Mouse (Mus musculus): ENCODE results near the gene Usp9x. TPM values are rescaled to one million over a fixed set of nuclear protein-coding genes. Genes with fewer than 3 reads are reported as not detected.
A peak's percentile ranks its signal among the peaks of the same experiment; 100 is the strongest.

The Usp9x gene
- polyA plus RNA-seq, 1 experiment = 214 TPM

DNA sequence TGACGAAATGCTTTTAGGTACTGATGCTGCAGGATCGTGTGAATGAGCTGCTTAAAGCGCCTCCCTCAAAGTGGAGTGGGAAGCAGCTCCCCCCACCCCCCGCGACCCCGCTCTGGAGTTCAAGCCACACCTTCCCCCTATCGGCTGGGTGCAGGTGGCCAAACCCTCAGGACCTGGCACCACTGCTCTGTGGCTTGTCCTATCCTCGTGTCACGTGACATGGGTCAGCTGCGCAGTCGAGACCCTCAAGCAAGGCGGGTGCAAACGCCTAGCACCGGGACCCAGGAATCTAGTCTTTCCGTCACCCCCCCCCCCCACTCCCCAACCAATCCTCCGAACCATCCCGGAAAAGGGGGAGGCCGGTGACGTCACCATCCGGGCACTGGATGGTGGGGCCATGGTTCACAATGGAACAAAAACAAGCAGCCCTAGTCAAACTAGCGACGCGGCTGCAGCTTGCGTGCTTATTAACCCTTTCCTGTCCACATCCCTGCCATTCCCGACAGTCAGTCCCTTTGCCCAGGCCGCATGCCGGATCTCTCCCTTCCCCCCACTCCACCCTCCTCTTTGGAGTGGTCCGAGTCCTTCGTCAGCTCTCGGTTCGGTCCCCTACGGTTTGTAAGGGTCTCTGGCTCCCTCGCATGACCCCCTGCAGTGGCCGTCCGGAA is 591 bp upstream of the Usp9x start:
- peak overlapping the region; percentile 62 for H3K4me3 ChIP-seq (ENCODE audit: insufficient read depth, low read length)
- H3K27ac ChIP-seq (ENCODE audit: insufficient read depth, low read length) = peak overlapping the region; percentile 98
- H3K4me1 ChIP-seq (ENCODE audit: control insufficient read depth, insufficient read depth, low read length) = no peaks in the 10 kb centered on the region
- TF ChIP-seq CTCF (IDR thresholded peaks at IDR 0.05; ENCODE audit: borderline replicate concordance, insufficient read depth, low read length) (no peak), POLR2A (IDR thresholded peaks at IDR 0.05; ENCODE audit: low read depth, low read length) (peak; percentile 35; the same call in 1 of the 2 replicates)

DNA sequence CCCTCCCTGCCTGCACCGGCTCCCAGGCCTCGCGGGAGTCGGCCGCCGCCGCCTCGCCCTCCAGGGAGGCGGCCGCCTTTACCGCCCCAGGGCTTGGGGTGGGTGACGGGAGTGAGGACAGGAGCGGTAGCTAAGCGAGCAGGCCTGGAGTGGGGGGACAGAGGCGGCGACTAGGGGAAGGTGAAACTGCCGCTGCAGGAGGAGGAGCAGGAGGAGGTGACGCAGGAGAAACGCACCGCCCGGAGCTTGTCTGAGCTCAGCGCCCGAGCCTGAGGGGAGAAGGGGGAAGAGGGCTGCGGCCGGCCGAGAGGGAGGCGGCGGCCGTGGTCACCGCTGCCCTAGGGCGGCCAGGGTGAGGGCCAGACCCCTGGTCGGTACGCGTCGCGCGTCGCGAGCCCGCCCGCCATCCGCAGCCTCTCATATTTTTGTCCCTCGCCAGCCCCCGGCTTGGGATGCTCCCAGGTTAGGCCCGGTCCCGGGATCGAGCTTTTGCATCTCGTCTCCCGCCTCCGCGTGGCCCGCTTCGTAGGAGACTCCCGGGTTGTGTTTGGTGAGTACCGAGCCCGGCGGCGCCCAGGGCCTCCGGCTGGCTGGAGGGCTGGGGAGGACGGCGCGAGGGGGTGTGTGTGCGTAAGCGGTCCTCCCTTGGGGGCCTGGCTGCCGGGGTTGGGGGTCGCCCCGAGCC is 620 bp downstream of the Usp9x start:
- peak overlapping the region; percentile 93 for H3K4me3 ChIP-seq (ENCODE audit: insufficient read depth, low read length)
- H3K27ac ChIP-seq (ENCODE audit: insufficient read depth, low read length) = peak overlapping the region; percentile 81
- no peaks in the 10 kb centered on the region for H3K4me1 ChIP-seq (ENCODE audit: control insufficient read depth, insufficient read depth, low read length)
- TF ChIP-seq CTCF (IDR thresholded peaks at IDR 0.05; ENCODE audit: borderline replicate concordance, insufficient read depth, low read length) (no peak), POLR2A (IDR thresholded peaks at IDR 0.05; ENCODE audit: low read depth, low read length) (peak; percentile 48; the same call in 1 of the 2 replicates)

DNA sequence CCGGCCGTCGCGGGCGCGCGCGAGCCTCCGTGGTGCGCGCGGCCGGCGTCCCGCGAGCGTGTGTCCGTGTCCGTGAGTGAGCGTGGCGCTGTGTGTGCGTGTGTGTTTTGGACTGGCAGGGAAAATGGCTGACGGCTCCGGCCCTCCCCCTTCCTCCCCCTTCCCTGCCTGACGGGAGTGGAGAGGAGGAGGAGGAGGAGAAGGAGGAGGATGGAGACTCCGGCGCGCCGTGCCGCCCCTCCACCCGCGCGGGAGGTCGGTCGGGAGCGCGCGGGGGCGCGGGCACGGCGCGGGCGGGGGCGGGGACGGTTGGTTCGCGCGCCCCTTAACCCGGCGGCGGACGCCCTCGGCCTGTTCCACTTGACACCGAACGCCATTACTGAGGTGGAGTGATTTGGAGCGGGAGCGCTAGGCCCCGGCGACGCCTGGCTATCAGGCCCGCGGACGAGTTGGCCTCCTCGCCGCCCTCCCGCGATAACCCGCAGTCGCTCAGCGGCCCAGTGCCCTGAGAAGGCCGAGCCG is 1.2 kb downstream of the Usp9x start:
- TF ChIP-seq CTCF (IDR thresholded peaks at IDR 0.05; ENCODE audit: borderline replicate concordance, insufficient read depth, low read length) (no peak), POLR2A (IDR thresholded peaks at IDR 0.05; ENCODE audit: low read depth, low read length) (peak; percentile 57; the same call in 1 of the 2 replicates)
- Histone ChIP-seq H3K4me1 (ENCODE audit: control insufficient read depth, insufficient read depth, low read length) (no peaks in the 10 kb centered on the region), H3K4me3 (ENCODE audit: insufficient read depth, low read length) (peak overlapping the region; percentile 93), H3K27ac (ENCODE audit: insufficient read depth, low read length) (peak overlapping the region; percentile 81)

DNA sequence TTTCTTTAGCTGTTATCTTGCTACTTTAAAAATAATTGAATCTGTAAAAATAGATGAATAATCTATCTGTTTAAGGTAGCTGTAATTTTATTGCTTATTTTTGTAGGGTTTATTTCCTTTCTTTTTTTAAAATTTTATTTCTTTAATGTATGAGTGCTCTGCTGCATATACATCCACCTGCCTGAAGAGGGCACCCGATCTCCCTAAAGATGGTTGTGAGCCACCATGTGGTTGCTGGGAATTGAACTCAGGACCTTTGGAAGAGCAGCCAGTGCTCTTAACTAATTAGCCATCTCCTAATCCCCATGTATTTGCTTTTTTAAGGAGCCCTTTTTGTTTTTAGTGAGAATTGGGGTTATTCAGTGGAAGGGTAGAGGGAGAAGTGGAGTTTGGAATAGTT is 14.3 kb downstream of the Usp9x start:
- Histone ChIP-seq H3K27ac (ENCODE audit: insufficient read depth, low read length) (no peak overlapping the region), H3K4me3 (ENCODE audit: insufficient read depth, low read length) (no peak overlapping the region), H3K4me1 (ENCODE audit: control insufficient read depth, insufficient read depth, low read length) (no peaks in the 10 kb centered on the region)
- TF ChIP-seq POLR2A (IDR thresholded peaks at IDR 0.05; ENCODE audit: low read depth, low read length) (no peak), CTCF (IDR thresholded peaks at IDR 0.05; ENCODE audit: borderline replicate concordance, insufficient read depth, low read length) (no peak)

DNA sequence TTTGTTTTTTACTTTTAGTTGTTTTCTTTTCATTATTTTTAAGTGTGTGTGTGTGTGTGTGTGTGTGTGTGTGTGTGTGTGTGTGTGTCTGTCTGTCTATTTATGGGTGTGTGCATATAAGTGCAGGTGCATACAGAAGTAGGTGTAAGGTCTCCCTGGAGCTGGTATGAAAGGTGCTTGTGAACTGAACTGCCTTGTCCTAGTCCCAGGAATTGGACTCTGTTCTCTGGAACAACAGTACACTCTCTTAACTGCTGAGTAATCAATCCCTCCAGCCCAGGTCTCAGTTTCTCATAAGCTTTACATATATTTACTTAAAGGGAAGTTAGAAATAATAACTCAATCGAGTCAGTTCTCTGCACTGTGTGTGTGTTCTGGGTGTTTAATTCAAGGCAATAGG is 25.7 kb downstream of the Usp9x start:
- H3K4me3 ChIP-seq (ENCODE audit: insufficient read depth, low read length) = no peak overlapping the region
- TF ChIP-seq CTCF (IDR thresholded peaks at IDR 0.05; ENCODE audit: borderline replicate concordance, insufficient read depth, low read length) (no peak), POLR2A (IDR thresholded peaks at IDR 0.05; ENCODE audit: low read depth, low read length) (no peak)
- no peaks in the 10 kb centered on the region for H3K4me1 ChIP-seq (ENCODE audit: control insufficient read depth, insufficient read depth, low read length)
- H3K27ac ChIP-seq (ENCODE audit: insufficient read depth, low read length) = no peak overlapping the region

DNA sequence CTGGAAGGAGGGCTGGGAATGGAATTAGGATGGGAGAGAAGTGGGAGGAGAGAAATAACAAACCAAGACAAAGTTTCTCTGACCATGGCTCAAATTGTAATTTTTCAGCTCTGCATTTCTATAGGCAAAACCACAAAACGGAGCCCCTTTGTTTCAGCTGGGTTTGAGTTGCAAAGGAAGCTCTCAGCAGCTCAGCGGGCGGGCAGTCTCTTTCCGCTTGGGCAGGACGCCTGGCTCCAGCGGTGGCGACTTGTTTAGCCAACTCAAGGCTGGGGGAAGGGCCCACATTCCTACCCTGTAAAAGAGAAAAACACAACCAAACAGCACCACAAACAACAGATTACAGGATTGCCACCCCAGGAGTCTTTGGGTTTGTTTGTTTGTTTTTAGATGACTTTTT is 135.2 kb downstream of the Usp9x start:
- no peak overlapping the region for H3K27ac ChIP-seq (ENCODE audit: insufficient read depth, low read length)
- no peak overlapping the region for H3K4me3 ChIP-seq (ENCODE audit: insufficient read depth, low read length)
- no peaks in the 10 kb centered on the region for H3K4me1 ChIP-seq (ENCODE audit: control insufficient read depth, insufficient read depth, low read length)
- TF ChIP-seq CTCF (IDR thresholded peaks at IDR 0.05; ENCODE audit: borderline replicate concordance, insufficient read depth, low read length) (no peak), POLR2A (IDR thresholded peaks at IDR 0.05; ENCODE audit: low read depth, low read length) (no peak)

DNA sequence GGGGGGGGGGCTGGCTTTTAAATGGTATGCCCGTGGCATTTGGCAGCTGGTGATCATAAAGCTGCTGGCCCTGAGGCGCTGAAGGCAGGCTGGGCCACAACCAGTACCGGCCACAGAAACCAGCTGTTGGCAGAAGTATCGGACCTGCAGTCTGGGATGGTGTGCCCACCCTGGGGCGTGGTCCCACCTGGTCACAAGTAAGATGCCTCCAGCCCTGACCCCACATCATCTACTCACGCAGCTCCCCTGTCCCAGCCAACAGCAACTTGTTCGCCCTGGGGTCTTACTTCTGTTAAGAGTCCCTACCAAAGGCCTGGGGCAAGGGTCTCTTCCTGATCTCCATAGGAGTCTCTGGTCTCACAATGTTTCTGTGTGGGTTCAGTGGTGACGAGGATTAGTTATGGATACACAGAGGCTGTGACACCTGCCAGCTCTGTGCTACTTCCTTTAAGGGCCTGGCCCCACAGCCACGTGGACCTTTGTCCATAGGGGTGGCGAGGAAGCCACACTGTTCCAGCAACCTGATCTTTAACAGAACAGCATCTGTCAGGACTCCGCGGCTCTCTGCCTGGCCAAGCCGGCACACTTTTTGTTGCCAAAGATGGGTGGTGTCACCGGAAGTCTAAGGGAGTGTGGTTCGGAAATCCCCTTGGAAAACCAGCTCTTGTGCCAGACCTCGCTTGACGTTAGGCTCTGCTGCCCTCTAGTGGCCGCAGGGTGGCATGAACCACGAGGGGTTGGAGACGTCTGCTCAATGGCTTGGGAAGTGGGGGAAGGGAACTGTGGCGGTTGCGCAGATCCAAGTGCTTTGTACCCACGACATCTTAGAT is 136.4 kb downstream of the Usp9x start:
- H3K27ac ChIP-seq (ENCODE audit: insufficient read depth, low read length) = no peak overlapping the region
- peak overlapping the region; percentile 29; the same call in 1 of the 2 replicates for H3K4me3 ChIP-seq (ENCODE audit: insufficient read depth, low read length)
- TF ChIP-seq POLR2A (IDR thresholded peaks at IDR 0.05; ENCODE audit: low read depth, low read length) (0 out of 2 replicates have a peak, but pooled peaks have one; percentile 39), CTCF (IDR thresholded peaks at IDR 0.05; ENCODE audit: borderline replicate concordance, insufficient read depth, low read length) (peak; percentile 95)
- H3K4me1 ChIP-seq (ENCODE audit: control insufficient read depth, insufficient read depth, low read length) = no peaks in the 10 kb centered on the region

DNA sequence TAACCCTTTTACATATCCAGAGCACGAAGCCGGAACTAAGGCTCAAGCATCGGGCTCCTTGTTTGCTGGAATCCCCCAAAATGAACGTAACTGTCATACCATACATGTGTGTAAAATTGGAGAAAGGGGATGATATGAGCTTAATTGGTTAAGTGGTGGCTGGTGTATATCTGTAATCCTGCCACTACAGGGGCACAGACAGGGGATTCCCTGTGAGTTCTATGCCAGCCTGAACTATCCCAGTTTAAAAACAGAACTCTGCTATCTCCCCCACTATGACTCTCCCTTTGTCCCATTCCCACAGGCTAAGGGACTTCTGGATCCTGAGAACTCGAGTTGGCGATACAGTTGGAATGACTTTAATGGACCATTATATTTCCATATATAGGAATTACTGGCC is 137.1 kb downstream of the Usp9x start:
- peak overlapping the region; percentile 29; the same call in 1 of the 2 replicates for H3K4me3 ChIP-seq (ENCODE audit: insufficient read depth, low read length)
- TF ChIP-seq POLR2A (IDR thresholded peaks at IDR 0.05; ENCODE audit: low read depth, low read length) = no peak
- no peak for TF ChIP-seq CTCF (IDR thresholded peaks at IDR 0.05; ENCODE audit: borderline replicate concordance, insufficient read depth, low read length)
- no peaks in the 10 kb centered on the region for H3K4me1 ChIP-seq (ENCODE audit: control insufficient read depth, insufficient read depth, low read length)
- H3K27ac ChIP-seq (ENCODE audit: insufficient read depth, low read length) = no peak overlapping the region

DNA sequence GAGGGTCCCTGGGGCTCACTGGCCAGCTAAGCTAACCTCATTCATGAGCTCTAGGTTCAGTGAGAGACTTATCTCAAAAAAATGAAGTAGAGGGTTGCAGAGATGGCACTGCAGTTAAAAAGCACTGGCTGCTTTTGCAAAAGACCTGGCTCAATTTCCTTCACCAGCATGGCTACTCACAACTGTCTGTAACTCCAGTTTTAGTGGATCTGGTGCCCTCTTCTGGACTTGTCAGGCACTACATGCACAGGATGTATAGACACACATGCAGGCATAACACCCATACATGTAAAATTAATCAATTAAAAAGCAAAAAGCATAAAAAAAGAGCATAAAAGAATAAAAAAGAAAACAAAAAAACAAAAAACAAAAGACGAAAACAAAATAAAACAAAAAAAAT is 143.0 kb downstream of the Usp9x start:
- Histone ChIP-seq H3K27ac (ENCODE audit: insufficient read depth, low read length) (no peak overlapping the region), H3K4me3 (ENCODE audit: insufficient read depth, low read length) (no peak overlapping the region), H3K4me1 (ENCODE audit: control insufficient read depth, insufficient read depth, low read length) (no peaks in the 10 kb centered on the region)
- TF ChIP-seq POLR2A (IDR thresholded peaks at IDR 0.05; ENCODE audit: low read depth, low read length) (no peak), CTCF (IDR thresholded peaks at IDR 0.05; ENCODE audit: borderline replicate concordance, insufficient read depth, low read length) (no peak)

Other genes with a start within 250 kb of the Usp9x start
- gene Ddx3x, start 209.5 kb downstream of the Usp9x start, polyA plus RNA-seq (2011; ENCODE audit: insufficient read length, low read depth, missing spikeins) = 266 and 340 TPM in 2 replicates